Mouse (Mus musculus) cerebellum, adult 11 months (tissue): ENCODE measurements at regions not wholly inside any gene's neighbourhood (a gene's known extent, or its start where the extent isn't known, plus 50 kb on each side); places are given as distances from the start of the nearest gene placed in this dataset.

Experiments used
- DNase-seq: peaks from one replicate; pipeline ENCODE4 v3.0.0; 2022

DNA sequence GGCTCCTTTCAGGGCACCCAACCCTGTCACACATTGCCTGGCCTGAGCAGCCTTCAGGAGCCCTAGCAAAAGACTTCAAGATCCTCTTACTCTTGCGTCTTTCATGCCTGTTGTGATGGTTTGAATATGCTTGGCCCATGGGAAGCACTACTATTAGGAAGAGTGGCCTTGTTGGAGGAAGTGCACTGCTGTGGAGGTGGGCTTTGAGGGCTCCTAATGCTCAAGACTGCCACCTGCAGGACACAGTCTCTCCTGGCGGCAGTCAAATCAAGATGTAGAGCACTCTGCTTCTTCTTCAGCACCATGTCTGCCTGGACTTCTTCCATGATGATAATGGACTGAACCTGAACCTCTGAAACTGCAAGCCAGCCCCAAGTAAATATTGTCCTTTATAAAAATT is 73.0 kb downstream of the Tsen15 start:
- DNase-seq, result no peak

DNA sequence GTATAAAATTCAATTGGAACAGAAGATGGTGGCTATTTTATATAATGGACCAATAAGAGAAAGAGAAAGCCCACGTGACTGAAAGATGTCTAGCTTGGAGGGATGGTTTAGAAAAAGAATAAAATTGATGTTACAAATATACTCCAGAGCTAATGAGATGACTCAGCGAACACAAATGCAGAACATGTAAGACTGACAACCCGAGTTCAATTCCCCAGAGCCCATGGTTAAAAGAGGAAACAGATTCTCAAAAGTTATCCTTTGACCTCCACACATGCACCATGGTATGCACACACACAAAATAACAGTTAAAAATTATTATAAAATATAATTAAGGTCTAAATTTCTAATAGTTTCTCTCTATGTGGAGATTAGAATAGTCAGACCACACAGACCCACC is 81.0 kb downstream of the Tsen15 start:
- no peak for DNase-seq

DNA sequence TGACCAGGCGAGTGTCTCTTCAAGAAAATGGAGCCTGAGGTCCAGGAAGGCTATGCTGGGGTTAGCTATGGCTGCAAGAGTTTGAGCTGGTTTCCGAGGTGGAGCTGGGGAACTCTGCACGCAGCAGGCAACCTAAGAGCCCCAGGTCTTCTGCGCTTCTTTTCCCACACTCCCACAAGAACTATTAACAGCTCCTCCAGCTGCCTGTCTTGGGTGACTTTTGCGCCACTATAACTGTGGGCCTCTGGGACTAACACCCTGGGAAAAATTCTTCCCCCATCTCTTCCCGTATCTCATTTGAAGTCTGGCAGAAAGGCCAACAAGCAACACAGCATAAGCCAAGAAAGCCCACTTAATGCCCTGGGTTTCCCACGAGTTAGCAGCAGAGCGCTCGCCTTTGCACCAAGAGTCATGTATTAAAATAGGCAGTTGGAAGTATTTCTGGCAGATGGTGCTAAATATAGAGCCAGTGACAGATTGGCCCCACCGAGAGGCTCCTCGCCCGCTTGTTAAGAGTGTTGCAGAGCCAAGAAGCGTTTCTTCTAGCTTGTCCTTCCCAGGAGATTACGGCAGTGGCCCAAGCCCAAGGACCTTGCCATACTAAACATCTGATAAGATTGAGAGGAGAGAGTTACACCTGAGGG is 81.9 kb downstream of the Tsen15 start:
- DNase-seq, result peak; percentile 58

DNA sequence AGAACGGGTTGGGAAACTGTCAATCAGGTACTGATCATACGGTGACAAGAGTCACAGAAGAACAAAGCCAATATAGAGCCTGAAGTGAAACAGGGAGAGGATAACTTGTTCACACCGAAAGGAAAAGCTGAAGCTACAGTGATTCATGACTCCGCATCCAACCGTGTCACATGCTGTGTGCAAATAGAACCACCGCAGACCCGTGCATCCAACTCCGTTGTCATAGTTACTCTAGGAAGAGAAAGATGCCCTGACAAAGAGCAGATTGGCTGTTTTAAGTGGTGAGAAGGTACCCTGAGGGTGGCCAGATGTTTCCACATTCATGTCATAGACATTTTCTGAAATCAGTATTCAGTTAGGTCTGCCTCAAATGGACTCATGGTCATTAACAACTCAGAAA is 85.1 kb downstream of the Tsen15 start:
- no peak for DNase-seq

DNA sequence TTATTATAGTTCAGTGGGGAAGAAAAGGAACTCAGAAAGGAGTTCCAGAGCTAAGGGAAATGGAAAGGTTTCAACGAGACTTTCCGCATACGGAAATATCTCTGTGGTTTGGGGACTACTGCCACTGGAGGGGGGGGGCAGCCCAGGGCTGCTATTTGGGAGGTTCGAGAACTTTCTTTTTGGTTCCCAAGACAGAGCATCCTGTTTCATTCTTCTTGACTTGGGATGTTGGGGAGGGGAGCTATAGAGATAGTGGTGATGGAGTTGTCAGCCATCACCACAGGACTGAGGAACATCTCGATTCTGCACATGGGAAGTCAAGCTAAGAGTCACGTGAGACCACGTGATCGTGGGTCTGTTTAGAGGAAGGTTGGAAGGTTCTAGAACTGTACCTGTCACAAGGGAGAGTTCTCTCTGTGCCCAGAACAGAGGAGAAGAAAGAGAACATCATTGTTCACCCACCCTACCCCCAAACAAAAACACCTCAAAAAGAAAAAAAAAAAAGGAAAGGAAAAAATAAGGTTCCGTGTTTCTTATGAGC is 94.2 kb downstream of the Tsen15 start:
- no peak for DNase-seq

DNA sequence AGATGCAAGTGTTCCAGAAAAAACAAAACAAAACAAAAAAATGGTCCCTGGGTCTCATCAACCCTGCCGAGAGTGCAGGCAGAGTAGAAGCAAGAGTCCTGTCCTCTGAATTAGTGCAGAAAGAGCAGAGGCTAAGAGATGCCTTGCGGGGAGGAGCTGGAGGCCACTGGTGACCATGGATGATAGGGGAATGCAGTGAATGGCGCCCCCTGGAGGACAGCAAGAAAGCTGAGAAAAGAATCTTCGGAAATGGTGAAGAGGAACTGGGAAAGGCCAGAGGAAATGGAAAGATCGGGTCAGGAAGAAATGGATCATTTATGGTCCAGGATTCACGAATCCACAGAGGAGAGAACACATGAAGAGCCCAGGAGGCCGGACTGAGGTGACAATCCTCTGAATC is 95.7 kb downstream of the Tsen15 start:
- DNase-seq, result peak; percentile 81

DNA sequence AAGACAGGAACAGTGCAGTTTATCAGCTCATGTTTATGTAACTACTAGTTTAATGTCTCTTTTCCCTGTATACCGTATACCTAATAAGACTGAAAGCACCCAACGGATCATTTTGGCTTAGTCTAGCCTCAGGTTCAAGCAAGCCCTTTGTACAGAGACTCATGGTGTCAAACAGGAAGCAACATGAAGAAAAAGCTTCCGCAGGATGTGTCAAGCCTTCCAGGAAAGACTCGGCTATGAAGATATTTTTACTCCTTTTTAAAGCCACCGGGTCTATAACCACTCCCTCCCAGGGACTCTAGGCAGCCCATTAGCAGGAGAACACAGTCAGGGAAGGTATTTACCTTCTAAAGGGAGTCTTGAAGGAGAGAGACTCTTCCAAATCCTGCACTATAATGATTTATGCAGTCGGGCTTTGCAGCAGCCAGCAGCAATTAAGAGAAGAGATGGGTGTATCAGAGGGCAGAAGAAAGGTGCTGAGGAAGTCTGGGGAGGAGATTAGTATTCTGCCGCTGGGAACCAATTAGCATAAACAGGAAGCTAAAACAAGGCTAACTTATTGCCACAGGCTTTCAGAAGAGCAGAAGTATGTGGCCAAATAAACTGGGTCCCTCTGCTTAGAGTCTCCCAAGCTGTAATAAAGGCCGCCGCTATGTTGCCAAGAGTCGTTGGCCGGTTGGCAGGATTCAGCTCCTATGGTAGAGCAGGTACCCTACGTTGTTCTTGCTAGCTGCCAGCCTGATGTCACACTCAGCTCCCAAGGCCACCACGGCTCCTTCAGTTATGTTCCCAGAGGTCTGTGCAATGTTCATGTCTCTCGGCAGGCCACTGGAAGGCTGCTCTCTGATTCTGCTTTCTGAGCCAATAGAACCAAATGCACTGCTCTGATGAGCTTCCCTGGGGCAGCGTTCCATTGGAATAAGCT is 98.7 kb downstream of the Tsen15 start:
- peak; percentile 19 for DNase-seq

DNA sequence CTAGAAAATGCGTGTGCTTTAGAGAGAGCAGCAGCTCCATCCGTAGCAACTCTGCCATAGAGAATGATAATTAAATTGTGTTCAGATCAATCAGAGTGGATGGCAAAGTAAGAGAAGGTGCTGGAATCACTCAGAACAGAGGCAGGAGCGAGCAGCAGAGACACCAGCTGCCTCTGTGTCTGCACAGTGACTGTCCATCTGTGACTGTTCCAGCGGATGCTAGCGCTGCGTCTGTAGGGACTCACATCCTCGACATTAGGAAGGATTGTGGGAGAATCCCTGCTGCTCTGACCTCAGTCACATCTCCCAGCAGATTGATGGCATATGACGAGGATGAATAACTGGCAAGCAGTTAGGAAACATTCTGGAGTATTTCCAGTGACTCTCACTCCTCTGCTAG is 99.8 kb downstream of the Tsen15 start:
- no peak for DNase-seq

DNA sequence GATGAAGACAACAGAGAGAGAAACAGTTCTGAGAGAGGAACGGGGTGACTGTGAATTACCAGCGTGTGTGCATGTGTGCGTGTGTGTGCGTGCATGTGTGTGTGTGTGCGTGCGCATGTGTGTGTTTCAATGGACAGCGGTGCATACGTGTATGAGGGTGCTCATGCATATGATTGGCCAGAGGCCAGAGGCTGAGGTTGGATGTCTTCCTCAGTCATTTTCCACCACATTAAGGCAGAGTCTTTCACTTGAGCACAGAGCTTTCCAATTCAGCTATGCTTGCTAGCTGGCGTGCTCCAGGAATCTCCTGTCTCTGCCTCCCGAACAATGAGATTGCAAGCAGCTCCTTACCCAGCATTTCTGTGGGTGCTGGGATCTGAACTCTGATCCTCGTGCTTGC is 104.4 kb downstream of the Tsen15 start:
- no peak for DNase-seq

DNA sequence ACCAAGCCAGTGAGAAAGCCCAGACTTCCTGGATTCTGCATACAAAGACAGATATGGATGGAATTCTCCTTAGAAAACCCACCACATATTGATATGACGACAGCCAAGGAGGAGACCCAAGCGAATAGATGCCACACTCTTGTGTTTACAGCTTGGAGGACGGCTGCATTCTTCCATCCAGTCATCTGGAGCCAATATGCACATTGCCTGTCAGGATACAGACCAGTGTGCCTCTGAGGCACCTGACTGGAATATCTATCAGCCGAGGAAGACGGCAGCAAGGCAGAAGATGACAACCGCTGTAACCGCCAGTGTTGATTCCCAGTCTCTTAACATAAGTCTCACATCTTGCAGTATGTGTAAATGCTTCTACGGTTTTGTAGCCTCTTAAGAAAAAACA is 105.3 kb downstream of the Tsen15 start:
- no peak for DNase-seq

DNA sequence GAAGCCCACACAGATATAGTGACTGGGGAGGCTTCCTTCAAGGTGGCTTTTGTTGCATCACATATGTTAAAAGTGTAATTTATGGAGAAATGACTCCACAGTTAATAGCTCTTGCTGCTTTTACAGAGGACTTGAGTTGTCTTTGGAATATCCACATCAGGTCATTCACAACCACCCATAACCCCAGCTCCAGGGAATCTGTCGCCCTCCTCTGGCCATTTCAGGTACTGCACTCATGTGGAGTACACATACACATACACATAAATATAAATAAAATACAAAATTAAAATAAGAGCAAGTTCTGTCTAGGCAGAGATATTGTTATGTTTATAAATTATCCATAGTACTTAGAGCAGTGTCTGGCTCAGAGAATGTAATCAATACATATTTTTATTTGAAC is 106.5 kb downstream of the Tsen15 start:
- no peak for DNase-seq

DNA sequence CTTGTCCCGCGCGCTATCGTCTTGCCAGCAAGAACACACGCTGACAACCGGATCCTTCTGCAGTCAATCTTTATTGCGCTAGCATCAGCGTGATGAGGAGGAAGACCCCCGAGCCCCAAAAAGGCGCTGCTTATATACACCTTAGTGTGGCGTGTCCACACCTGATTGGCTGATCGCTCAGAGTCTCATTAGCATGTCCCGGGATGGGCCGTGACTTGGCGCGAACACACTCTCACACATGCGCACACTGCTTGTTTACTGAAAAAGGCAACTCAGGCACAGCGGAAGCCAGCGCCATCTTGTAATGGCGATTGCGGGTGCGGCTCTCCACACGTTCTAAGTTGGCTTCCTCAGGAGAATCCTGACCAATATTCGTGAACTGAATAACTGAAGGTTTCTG is 111.5 kb downstream of the Tsen15 start:
- DNase-seq, result no peak

DNA sequence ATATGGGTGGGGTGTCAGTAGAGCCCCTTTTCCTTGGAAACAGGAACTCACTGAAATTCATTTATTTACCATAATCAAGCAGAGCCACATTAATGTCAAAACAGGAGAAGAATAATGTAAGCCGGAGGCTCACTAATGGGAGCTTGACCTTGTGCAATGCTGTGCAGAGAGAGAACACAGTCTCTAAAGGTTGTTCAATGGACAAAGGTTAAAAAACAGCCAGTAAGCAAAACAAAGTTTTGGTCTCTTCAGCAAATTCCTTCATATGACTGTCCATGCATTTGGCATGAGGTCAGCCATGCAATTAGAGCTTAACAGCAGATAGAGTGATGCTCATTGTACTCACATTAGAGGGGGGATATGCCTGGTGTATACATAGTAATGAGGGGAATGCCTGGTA is 113.1 kb downstream of the Tsen15 start:
- DNase-seq, result no peak

DNA sequence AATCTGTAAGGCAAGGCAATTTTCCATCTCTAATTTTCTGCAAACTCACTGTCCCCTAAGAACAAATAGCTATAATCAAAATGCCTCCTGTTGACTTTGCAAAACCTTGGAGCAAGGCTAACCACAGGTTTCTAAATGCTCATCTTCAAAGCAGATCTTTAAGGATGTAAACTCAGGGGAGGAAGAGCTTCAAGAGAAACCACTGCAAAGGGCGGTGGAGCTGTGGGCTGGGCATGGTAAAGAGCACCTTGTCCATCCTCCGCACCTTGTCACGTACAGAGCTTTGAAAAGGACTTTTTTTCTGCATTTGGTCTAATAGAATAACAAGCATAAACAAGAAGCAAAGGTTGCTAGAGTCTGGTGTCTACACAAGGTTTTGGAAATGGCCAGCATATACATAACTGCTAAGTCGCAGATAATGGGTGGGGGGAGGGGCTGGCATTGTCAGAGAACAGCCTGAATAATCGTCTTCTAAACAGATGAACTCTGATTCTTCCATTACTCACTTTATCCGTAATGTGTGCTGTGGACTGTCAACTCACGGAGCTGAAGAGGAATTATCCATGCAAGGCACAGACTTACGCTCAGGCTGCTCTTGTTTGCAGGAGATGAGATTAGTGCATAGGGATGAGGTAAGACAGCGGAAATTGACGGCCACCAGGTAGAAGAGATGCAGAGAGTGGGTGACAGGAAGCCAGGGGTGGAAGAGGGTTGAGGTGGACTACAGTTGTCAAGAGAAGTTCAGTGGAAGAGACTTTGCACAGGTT is 116.4 kb downstream of the Tsen15 start:
- DNase-seq, result no peak

DNA sequence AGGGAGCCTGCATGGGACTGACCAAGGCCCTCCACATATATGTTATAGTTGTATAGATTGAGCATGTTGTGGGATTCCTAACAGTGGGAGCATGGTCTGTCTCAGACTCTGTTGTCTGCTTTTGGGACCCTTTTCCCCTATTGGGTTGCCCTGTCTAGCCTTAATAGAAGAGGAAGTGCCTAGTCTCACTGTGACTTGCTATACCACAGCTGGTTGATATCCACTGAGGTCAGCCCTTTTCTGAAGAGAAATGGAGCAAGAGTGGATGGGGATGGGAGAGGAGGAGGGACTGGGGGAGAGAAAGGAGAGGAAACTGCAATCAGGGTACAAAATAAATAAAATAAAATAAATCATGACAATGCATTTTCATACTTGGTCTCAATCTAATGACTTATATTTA is 120.1 kb downstream of the Tsen15 start:
- DNase-seq, result no peak

DNA sequence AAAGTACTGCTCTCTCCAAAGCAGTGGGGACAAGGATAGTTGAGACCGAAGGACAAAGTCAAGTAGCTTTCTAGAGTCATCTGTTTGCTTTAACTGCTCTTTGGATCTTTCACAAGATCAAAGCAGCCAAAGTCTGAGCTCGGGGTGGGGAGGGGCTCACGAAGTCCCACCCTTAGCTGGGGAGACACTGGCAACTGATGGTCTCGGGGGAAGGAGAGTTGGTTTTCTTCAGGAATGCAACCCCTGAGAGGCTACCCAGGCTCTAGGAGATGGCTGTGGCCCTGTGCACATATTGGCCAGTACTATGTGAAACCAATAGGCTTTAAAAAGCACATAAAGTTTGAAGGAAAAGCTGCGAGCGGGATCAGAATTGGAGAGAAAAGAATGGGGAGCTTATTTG is 121.5 kb downstream of the Tsen15 start:
- DNase-seq, result no peak

DNA sequence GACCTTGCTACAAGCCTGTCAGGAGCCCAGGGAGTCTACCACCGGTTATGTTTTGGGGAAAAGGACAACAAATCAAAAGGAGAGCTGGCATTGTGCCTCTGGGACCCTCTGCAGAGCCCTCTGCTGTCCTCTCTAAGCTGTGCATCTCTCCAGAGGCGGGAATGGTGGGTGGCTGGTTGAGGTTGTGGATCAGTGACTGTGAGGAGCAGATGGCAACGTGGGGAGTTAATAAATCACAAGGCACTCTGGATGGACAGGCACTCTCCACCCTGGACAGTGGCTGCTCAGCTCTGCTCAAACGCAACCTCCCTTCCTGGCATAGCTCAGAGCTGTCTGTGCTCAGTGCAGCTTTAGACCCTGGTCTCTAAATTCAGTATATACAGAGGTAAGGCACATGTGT is 125.0 kb downstream of the Tsen15 start:
- DNase-seq, result no peak

DNA sequence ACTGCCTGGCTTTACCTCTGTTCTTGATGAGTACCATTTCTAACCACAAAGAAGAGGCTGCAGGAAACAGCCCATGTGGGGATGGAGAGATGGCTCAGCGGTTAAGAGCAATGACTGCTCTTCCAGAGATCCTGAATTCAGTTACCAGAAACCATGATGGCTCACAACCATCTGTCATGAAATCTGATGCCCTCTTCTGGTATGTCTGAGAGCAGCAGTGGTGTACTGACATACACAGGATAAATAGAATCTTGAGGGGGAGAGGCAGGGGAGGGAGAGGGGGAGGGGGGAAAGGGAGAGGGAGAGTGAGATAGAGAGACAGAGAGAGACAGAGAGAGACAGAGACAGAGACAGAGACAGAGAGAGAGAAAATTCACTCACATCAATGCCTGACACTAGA is 125.5 kb downstream of the Tsen15 start:
- DNase-seq, result no peak

DNA sequence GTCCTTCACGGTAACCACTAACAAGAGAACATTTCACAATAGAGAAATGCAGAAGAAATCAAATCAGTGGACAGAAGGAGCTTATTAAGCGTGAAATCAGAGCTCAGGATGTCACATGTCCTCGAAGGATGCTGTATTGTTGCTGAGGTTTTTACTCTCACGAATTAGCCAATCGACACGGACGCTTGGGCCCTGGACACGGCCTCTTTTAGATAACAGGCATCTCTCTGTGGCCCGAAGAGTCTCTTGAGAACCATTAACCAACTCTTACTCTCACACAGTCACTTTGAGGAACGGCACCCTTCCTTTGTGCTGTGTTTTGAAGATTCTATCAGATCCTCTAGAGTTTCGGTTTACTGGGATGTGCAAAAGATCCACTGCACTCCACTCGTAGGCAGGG is 128.2 kb downstream of the Tsen15 start:
- DNase-seq, result no peak

DNA sequence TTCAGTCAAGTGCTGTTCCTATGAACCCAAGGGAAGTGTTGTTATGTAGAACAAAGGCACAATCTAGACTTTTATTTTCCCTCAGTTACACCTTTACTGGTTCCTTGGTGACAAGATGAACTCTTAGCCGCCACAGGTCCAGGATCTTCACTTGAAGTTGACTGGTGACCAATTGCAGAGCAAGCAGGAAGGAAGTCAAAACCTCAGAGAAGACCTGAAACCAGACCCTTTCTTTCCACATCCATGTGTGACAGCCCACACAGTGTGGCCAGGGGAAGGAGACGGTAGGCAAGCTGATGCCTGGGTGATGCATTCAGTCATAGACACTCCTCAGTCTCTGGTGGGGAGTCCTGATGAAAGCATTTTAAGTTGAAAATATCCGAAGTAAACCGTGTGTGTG is 132.6 kb downstream of the Tsen15 start:
- DNase-seq, result no peak

DNA sequence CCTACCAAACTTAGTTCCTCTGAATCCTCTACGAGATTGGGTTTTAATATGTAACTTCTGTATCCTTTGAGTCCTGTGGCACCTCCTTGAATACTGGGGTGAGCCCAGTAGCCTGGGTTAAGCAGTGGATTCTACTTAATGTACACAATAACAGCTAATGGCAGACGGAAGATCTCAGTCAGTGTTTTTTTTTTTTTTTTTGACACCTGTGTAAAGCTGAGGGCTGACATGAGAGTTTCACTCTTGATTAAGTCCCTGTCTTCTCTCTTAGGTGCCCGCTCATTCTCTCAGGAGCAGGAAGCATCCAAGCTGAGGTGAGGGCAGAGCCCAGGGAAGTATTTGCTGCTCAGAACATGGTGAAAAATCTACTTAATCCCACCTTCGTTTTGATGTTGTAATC is 133.0 kb downstream of the Tsen15 start:
- DNase-seq, result no peak

DNA sequence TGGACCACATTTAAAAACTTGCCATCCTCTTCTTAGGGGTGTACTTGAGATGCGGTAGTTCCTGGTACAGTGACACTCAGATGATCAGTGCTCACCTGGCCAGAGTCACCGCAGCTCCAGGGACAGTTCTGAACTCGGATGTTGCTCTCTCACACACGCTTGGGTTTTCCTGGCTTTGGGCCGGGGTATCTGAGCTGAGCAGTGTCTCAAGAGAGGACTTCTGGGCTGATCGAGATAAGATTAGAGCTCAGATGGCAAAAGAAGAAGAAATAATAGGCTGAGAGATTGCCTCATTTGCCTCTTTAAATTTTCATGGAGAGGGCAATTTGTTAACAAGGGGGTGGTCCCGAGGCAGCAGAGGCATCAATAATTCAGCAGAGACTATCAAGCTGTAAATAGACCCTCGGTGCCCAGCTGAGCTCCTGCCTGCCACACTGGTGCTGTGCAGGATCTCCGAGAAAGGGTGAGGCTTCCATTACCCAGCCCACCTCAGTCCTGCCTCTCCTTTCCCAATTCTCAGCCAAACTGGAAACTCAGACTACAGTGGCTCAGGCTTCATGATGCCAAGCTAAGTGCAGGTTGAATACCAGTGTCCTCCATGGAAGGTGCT is 133.7 kb downstream of the Tsen15 start:
- no peak for DNase-seq

DNA sequence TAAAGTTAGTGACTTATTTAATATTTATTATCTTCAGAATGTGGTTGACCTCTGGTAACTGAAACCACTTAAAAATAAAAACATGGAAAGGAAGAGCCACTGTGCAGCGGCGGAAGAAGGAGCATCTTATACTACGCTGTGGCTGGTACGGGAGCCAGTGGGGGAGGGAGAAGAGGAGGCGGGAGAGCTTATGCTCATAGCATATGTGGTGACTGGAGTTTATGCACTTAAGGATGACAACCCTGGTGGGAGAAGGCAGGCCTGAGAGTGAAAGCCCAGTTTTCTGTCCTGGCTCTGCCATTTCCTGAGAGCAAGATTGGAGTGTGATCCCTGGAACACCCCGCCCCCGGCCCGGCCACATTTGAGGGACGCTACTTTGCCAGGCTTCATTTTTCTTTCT is 145.5 kb downstream of the Tsen15 start:
- no peak for DNase-seq
